Mouse (Mus musculus): ENCODE results near the gene Tekt2. TPM values are rescaled to one million over a fixed set of nuclear protein-coding genes. Genes with fewer than 3 reads are reported as not detected.

Gene Tekt2
- total RNA-seq, 2 experiments from 2014 or later: 0.64 TPM; not detected in 1

- Histone ChIP-seq H3K27ac (no peak overlapping the region), H3K4me3 (no peak overlapping the region)
- DNase-seq: no peak
- TF ChIP-seq CTCF (IDR thresholded peaks at IDR 0.05): no peak
- intact Hi-C loops (cut with DNase I): no loop called here
Observed at GRCm38 (mm10) chr4:126319806-126320205, 5.7 kb downstream of the Tekt2 start.

GRCm38 (mm10) chr4:126316443-126317040 is 8.9 kb downstream of the Tekt2 start:
- intact Hi-C loops (cut with DNase I): no loop called here
- DNase-seq: no peak
- TF ChIP-seq CTCF (IDR thresholded peaks at IDR 0.05): no peak
- no peak overlapping the region for H3K4me3 ChIP-seq
- peak overlapping the region; percentile 63 for H3K27ac ChIP-seq

GRCm38 (mm10) chr4:126315931-126316330 is 9.6 kb downstream of the Tekt2 start:
- Histone ChIP-seq H3K27ac (peak overlapping the region; percentile 63), H3K4me3 (no peak overlapping the region)
- intact Hi-C loops (cut with DNase I): no loop called here
- peak; percentile 58 for DNase-seq
- TF ChIP-seq CTCF (IDR thresholded peaks at IDR 0.05): no peak

- Histone ChIP-seq H3K27ac (peak overlapping the region; percentile 80), H3K4me3 (no peak overlapping the region)
- intact Hi-C loops (cut with DNase I): loop anchor here (5.0 kb wide), 1 partner anchor 132 kb away; no protein-coding TSS in a partner anchor
- DNase-seq: peak; percentile 83
- TF ChIP-seq CTCF (IDR thresholded peaks at IDR 0.05): no peak
Observed at GRCm38 (mm10) chr4:126314393-126314792, 11.1 kb downstream of the Tekt2 start.

GRCm38 (mm10) chr4:126313202-126313601 is 12.3 kb downstream of the Tekt2 start:
- Histone ChIP-seq H3K4me3 (no peak overlapping the region), H3K27ac (peak overlapping the region; percentile 80)
- no peak for DNase-seq
- intact Hi-C loops (cut with DNase I): loop anchor here (5.0 kb wide), 1 partner anchor 131 kb away; no protein-coding TSS in a partner anchor
- no peak for TF ChIP-seq CTCF (IDR thresholded peaks at IDR 0.05)

- Histone ChIP-seq H3K27ac (peak overlapping the region; percentile 76; the same call in 1 of the 2 replicates), H3K4me3 (no peak overlapping the region)
- intact Hi-C loops (cut with DNase I): loop anchor here (5.0 kb wide), 1 partner anchor 129 kb away; no protein-coding TSS in a partner anchor
- no peak for DNase-seq
- TF ChIP-seq CTCF (IDR thresholded peaks at IDR 0.05): no peak
Observed at GRCm38 (mm10) chr4:126311566-126312200, 13.8 kb downstream of the Tekt2 start.

GRCm38 (mm10) chr4:126310344-126310743 is 15.1 kb downstream of the Tekt2 start:
- DNase-seq: no peak
- peak overlapping the region; percentile 76 for H3K27ac ChIP-seq
- no peak overlapping the region; the same call in 1 of the 2 replicates for H3K4me3 ChIP-seq
- TF ChIP-seq CTCF (IDR thresholded peaks at IDR 0.05): no peak
- intact Hi-C loops (cut with DNase I): loop anchor here (1.0 to 5.0 kb wide), 2 partner anchors 32 to 128 kb away; no protein-coding TSS in a partner anchor

GRCm38 (mm10) chr4:126309922-126310309 is 15.6 kb downstream of the Tekt2 start:
- H3K27ac ChIP-seq: peak overlapping the region; percentile 76
- peak; percentile 81 for TF ChIP-seq CTCF (IDR thresholded peaks at IDR 0.05)
- peak overlapping the region; percentile 52 for H3K4me3 ChIP-seq
- DNase-seq: peak; percentile 94
- intact Hi-C loops (cut with DNase I): loop anchor here (1.0 to 5.0 kb wide), 3 partner anchors 32 to 128 kb away; no protein-coding TSS in a partner anchor

GRCm38 (mm10) chr4:126309211-126309921 is 16.1 kb downstream of the Tekt2 start:
- intact Hi-C loops (cut with DNase I): loop anchor here (1.0 kb wide), 1 partner anchor 82 kb away; no protein-coding TSS in a partner anchor
- H3K4me3 ChIP-seq: peak overlapping the region; percentile 52

GRCm38 (mm10) chr4:126306827-126307226 is 18.7 kb downstream of the Tekt2 start:
- TF ChIP-seq CTCF (IDR thresholded peaks at IDR 0.05): no peak
- no peak for DNase-seq
- Histone ChIP-seq H3K4me3 (no peak overlapping the region), H3K27ac (no peak overlapping the region)
- intact Hi-C loops (cut with DNase I): no loop called here

More at GRCm38 (mm10) chr4:126309211-126309921, 16.1 kb downstream of the Tekt2 start:
- H3K27ac ChIP-seq: peak overlapping the region; percentile 76; the same call in 1 of the 2 replicates
- peak; percentile 57 for DNase-seq
- TF ChIP-seq CTCF (IDR thresholded peaks at IDR 0.05): no peak; the same call in 1 of the 2 replicates

GRCm38 (mm10) chr4:126306058-126306457 is 19.4 kb downstream of the Tekt2 start:
- H3K4me3 ChIP-seq: no peak overlapping the region
- intact Hi-C loops (cut with DNase I): no loop called here
- no peak for DNase-seq
- no peak overlapping the region for H3K27ac ChIP-seq
- TF ChIP-seq CTCF (IDR thresholded peaks at IDR 0.05): peak; percentile 14; the same call in 1 of the 2 replicates

- H3K27ac ChIP-seq: no peak overlapping the region
- TF ChIP-seq CTCF (IDR thresholded peaks at IDR 0.05): no peak
- H3K4me3 ChIP-seq: no peak overlapping the region
- intact Hi-C loops (cut with DNase I): no loop called here
- DNase-seq: no peak
Observed at GRCm38 (mm10) chr4:126305428-126305827, 20.1 kb downstream of the Tekt2 start.

All from gastrocnemius, adult 2 months (tissue).